Mouse (Mus musculus) embryo, embryonic 10.5 days (tissue): ENCODE measurements around the gene Afap1l2.

ENCODE experiments used
- DNase-seq: peaks from one replicate; pipeline ENCODE4 v3.0.0-alpha.2; 2015; ENCODE audit warnings: low spot score

Gene Afap1l2

DNA sequence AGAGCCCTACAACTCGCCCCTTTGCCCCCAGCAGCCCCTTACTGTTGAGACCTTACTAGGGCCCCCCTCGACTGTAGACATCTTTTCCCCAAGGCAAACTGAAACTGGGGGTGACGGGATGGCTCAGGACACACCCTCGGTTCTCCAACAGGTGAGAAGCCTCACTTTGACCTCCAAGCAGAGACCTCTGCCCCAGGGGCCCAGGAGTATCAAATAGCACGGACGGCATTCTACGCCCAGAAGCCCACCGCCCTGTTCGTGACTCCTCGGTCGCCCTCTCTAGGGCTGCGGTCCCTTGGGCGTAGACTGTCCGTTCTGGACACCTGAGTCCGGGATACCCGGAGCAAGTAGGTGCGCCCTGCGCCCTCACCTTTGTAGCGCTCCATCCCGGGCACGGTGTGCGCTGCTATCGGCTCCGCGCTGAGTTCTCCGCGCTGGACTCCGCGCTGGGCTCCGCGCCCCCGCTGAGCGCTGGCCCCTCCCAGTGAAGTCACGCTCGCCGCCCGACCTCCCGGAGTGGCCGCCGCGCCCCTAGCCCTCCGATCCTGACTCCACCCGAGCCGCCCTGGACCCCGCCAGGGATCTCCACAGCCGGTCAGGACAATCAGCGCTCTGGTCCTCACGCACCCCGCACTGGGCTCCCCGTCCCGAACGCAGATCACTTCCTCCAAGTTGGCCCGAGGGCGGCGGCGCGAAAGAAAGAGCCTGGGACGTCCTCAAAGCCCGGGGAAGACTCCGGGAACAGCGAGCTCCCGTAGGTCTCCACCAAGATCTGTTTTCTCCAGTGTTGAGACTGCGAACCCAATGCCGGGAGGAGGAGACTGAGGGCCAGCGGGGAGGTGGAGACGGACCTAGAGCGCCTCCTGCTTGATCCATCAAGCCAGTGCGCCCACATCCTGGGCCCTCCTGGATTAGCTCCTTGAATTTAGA is at the start of gene Afap1l2:
Gene Afap1l2, minus strand, starts transcription at position 448 of the 930 bp plus-strand sequence.
- DNase-seq, result peak; percentile 61

DNA sequence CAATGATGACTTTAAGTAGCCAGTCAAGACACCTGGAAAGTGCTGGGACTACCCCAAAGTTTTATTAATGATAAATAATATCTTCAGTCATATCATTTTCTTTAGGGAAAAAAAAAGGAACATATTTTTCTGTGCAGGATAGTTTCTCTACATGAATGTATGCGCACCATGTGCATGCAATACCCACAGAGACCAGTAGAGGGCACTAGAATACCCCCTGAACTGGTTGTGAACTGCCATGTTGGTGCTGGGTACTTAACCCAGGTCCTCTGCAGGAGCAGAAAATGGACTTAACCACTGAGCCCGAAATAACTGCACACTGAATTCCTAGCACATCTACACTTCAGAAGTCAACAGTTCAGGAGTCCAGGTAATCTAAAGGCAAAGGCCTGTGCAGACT is 49.5 kb upstream of the Afap1l2 start:
- no peak for DNase-seq

DNA sequence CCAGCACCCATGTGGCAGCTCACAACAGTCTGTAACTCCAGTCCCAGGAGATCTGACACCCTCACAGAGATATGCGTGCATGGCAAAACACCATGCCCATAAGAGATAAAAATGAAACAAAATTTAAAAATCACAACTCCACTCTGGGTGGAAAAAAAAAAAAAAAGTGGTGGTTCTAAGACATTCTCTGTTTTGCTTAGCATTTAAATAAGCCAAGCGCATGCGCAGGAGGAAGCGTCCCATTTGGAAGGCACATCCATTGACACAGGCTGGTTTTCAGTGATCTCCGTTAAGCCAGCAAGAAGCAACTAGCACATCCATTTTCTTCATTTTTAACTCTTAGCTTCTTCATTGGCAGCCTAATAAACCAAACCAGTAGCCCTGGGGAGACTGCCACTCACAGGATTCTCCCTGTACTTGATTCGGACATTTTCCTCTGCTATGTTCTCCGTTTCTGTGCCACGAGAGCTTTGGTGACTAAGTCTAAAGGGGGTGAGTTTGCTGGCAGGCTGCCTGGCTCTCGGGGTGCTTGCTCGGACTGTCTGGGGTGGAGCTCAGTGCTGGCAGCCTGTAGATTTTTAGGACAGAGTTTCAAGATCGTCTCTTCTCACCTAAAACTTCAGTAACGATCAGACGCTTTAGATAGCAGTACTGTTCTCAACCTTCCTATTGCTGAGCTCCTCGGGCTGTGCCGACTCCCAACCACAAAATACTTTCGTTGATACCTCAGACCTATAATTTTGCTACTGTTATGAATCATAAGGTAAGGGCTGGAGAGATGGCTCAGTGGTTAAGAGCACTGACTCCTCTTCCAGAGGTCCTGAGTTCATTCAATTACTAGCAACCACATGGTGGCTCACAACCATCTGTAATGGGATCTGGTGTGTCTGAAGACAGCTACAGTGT is 47.4 kb upstream of the Afap1l2 start:
- DNase-seq, result no peak

DNA sequence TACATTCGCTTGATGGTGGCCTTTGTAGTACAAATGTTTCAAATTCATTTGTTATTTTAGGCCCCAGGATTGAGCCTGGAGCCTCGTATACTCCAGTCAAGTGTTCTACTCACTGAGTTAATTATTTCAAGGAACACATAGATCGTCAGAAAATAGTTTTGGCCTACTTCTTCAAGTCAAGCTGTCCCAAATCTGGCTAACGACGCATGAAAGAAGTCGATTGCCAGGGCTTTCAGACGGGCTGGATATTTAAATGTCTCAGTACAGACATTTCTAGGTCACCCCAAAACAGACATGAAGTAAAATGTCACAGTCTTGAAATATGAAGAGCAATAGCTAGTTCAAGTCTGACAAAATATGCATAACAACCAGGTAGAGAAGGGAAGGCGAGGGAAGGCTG is 44.9 kb upstream of the Afap1l2 start:
- DNase-seq, result no peak

DNA sequence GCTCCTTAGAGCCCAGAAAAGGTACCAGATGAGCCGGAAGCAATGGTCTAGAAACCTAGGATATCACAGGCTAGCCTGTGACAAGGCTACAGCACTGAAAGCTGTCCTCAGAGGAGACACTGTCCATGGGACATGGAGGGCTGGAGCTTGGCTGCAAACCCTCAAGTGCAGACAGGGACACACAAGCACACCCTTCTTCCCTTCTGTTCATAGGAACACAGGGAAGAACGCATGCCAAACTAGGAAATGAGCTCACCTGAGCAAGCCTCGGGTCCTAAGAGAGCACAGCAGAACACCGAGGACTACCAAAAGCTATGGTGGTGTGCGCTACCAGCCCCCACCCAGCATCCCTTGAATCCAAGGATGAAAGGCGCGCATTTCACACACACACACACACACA is 44.0 kb upstream of the Afap1l2 start:
- DNase-seq, result no peak

DNA sequence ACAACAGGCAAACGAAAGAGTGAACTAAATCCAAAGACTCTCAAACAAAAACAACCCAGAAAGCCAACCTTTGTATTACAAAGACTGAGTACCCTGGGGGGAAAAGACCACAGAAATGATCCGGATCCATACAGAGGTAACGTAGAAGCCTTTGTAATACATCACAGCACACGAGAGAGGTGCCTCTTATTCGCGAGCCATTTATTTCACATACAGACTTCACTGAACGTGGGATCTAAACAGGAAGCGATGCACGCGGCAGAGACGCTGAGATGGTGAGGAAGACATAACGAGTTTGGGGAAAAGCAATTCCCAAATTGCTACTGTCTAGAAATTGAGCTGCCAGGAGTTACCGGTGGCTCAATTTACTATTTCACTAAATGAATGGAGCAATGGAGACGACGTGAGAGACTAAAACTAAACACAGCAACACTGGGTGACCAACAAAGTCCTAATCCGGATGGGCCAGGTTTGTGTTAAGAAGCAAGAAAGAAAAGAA is 41.6 kb upstream of the Afap1l2 start:
- DNase-seq, result peak; percentile 17

DNA sequence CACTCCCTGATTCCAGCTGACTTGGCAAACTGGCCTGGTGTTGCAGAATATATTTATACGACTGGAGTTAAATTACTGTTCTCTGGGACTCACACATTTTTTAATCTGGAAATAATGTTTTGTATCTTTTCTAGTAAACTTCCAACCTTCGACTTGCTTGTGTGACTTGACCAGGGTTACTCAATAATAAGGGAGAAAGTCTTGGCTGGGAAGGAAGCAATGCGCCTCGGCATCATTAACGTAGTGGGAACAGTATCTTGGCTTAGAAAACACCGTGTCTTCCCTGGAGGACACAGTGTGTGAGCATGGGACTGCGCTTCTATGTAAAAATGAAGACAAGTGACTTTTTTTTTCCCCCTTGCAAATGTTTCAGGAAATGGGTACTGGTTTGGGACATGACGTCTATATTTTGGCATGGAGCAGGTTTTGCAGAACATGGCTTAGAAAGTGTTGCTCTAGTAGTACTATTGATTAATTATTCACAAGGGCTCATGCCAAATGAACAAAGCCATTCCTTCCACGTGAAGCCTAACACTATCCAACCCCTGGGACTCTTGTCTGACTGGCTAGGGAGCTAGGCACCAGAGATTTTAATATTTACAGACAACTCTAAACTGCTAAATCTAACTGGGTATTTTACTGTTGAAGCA is 39.8 kb upstream of the Afap1l2 start:
- no peak for DNase-seq

DNA sequence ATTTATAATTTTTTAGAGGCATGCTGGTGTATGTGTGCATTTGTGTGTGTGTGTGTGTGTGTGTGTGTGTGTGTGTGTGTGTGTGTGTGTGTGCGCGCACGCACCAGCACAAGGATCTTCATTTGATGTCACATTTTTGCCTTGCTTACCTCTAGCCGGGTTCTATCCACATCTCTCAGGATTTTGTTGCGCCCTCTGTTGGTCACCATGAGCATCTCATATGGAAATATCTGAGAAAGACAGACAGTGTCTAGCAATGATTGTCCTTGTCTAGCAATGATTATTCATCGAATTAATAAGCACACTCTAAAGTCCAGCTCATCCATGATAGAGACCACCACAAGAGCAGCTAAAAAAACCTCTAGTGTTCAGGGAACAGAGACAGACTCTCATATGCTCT is 31.2 kb upstream of the Afap1l2 start:
- peak; percentile 64 for DNase-seq

DNA sequence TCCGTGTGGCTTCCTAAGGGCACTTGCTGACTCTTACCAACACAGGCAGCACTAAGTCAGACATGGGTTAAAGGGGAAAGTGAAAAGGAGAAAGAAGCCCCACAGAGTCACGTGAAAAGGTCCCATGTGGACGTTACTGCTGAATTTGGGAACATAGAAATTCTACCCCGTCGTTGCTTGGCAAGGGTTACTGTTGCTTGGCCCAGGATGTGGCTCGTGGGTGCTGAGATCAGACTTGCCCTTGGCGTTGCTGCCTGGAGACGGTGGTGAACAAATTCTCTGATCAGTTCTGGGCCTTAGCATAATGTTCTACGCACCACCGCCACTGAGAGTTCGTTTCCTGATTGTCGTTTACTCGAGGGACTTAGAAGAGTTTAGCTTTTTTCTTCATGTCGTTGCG is 28.8 kb upstream of the Afap1l2 start:
- no peak for DNase-seq

DNA sequence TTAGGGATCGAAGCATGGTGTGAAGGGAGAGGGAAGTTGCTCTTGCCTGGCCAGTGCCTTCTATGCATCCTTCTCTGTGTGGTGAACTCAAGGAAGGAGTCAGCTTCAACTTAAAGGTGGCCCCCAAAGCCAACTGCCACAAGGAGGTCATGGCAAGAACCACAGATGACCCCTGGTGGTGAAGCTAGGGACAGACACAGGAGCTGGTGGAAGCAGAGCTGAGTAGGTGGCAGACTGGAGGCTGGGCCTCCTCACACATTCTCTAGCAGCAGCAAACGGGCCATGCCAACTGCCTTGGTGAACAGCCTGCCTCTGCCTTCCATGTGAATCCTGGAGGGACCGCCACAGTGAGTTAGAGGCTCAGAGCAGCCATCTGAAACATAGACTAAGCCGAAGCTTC is 23.6 kb upstream of the Afap1l2 start:
- peak; percentile 77 for DNase-seq

DNA sequence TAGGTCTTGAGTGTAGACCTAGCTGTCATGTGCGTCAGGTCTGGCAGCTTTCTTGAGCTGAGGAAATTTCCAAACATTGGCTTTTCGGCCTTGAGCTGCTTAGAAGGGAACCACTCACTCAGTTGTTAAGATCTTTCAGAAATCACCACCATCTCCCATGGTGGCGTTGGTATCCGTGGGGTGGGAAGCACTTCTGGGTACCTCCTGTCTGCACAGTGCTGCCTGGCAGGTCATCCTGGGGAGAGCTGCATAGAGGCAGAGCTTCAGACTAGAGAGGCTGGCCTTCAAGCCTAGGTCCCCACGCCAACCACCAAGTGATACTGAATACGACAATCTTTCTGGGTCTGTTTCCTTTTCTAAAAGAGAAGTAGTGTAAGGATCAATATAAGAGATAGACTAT is 21.4 kb upstream of the Afap1l2 start:
- DNase-seq, result no peak

DNA sequence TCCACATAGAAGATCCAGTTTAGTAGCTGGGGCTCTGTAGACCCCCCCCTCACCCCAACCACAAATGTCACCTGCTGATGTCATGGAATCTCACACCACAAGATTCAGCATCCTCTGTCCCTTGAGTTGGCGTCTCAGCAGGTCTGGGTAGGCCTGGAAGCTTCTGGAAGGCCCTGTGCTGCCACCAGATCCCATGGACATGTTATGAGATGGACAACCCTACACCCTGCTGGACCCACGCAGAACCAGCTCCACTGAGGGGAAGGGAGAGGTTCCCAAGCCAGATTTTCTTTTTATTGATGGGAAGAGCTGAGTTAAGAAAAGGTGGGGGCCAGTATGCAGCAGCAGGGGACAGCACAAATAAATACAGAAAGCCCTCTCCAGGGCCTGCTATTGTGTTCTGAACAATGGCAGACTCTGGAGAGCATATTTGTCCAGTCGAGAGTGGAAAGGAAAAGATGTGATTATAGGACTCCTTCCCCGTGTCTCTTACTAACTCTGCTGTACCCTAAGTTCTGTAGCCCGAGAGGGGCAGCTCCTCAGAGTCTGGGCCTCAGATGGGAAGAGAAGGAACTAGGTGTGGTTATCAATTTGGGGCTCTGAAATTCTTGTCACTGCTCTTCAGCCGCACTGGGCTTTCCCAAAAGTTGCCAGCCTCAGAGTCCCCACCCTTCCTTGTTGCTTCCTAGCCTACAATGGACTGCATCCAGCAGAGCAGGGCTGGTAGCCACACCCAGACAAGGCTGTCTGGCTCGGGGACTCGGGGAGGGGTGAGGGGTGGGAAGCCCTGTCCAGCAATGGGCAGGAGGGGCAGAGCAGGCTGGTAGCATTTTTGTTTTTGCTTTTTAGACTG is 20.5 kb upstream of the Afap1l2 start:
- no peak for DNase-seq

DNA sequence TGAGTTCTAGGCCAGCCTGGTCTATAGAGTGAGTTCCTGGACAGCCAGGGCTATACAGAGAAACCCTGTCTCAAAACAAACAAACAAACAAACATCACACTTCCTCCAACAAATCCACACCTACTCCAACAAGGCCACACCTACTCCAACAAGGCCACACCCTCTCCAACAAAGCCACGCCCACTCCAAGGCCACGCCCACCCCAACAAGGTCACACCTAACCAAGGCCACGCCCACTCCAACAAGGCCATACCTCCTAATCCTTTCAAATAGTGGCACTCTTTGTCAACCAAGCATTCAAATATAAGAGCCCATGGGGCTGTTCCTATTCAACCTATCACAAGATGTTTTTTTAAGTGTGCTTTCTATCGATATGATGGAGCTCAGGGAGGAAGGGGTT is 18.5 kb upstream of the Afap1l2 start:
- no peak for DNase-seq

DNA sequence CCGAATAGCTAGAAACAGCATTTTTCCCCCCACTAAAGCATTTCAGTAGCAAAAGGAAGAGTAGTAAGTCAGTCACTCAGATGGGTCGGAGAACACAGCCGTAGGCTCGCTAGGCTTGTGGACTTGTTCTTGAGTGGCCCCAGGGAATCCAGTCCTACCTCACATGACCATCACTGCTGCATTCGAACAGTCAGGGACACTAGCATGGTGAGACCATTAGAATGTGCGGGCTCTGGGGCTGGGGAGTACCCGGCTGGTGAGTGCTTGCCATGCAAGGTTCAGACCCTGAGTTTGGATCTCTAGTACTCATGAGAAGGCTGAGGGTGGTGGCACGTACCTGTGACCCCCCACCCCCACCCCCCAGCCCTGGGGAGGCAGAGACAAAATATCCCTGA is 9.8 kb upstream of the Afap1l2 start:
- DNase-seq, result no peak

DNA sequence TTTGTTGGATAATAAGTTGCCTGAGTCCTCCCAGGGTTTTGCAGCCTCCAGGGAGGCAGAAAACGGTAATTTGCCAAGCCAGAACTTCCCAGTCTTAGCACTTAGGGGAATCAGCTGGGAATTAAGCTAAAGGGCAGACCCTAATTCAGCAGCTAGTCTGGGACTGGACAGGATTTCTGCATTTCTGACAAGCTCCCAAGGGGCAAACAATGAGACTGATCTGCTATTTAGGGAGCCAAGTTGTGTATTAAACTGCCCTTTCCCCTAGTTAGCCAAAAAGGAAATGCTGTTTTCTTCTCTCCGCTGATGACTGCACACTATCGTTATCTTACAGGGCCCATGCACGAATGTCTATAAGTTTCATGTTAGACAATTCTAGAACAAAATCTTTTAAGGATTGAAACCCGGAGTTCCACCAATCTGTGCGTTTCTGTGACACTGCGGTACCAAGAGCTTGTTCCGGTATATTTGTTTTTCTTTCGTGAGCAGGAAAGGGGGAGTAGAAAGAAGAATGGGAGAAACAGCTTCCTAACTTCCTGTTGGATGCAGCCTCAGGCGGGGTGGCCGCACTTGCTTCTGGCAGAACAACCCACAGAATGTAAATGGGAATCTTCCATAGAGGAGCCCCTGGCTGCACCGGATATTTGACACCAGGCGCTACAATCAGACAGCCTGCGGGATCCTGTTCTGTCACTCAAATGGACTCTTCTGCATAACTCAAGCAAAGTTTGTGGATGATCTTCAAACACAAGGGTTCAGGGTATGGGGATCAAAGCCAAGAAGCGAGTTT is 9.2 kb upstream of the Afap1l2 start:
- peak; percentile 50 for DNase-seq

DNA sequence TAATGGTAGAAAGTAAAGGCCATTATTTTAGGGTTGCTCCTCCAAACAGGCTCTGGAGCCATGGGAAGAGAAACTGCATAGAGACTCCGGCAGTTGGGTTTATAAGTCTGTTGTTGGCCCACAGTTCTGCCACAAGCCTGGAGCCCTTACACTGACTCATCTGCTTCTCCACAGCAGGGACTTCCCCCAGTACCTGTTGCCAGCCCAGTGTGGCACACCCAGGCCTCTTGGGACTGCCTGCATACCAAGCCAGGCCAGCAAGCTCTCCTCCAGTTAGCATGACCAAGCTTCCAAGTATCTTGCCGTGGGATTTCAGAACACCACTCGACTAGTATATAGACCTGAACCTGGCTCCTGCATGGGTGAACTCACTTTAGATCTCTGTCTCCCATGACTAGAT is 6.8 kb upstream of the Afap1l2 start:
- no peak for DNase-seq

DNA sequence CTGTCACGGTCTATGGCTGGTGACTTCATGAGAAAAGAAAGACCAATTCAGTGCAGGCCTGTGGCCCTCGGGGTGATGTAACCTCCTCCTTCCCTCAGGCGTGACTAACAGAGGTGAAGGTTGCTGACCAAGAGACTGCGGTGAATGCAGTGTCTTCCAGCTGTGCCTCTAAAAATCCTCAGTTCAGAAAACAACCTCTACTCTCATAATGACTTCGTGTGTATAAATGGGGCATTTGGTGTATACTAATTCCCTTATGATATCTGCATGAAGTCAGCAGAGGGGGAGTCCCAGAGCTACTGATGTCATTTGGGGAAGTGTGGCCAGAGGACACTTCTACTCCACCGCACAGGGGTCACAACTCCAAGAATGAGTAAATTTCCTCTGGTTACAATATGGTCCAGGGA is 5.2 kb upstream of the Afap1l2 start:
- peak; percentile 26 for DNase-seq

DNA sequence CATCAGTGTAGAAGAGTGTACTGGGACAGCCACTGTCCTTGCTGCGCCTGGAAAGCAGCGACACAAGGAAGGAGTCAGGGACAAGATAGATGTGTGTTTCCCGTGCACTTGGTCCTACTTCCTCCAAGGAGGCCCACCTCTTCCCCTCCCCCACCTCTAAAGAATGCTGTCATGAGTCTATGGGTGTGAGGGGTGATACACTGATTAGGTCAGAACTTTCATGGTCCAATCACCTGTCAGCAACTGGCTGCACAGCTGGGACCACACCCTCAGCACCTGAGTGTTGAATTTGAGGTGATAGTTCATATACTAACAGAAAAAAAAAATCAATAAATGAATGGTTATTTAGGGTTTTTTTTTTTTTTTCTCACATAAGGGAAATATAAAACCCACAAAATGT is 4.0 kb upstream of the Afap1l2 start:
- DNase-seq, result no peak

DNA sequence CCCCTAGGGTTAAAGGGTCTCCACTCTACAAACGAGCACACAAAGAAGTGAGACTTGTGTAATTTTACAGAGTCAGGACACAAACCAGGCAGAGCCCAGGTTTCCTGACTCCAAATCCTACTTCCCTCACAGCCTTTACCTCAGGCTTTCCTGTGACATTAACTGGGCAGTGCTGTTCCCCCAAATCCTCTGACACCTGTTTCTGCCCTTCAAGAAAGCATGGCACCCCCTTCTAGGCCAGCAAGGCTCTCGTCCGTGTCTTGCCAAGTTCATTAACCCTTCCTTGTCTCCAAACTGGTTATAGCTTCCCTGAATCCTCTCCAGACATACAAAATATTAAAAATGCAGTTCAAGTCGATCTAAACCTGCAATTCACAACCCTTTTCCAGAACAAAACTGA is 2.0 kb upstream of the Afap1l2 start:
- DNase-seq, result no peak

DNA sequence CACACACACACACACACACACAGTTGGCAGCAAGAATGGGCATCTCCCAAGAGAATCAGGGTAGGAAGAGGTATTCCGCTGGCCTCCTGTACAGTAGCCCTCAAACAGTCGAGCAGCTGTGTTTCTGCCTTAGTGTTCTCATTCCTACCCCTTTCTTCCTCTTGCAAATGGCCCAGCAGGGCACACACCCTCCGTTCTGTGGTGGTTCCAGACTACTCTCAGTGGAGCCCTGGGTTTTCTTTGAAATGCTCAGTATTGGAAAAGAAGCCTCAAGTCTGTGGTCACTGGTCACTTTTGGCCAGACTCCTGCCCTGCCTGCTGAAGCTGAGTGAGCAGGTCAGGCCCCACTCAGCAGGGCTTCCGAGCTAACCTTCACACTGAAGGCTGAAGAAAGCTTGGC is 1.6 kb upstream of the Afap1l2 start:
- no peak for DNase-seq

DNA sequence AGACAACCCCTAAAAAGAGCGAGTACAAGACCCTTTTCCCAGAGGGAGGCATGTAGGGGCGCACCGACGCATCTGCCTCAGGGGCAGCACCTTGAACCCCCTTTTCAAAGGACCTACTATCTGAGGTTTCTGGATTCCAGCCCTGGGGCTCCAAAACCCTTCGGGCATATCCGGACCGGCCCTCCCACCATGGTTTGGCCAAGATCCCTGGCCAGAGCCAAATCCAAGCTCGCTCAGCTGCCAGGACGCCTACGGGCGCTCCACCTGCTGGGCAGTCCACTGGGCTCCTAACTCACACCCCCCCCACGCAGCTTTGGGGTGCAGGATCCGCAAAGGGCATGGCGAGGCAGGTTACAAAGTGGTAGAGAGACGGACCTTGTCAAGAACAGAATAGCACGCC is 737 bp downstream of the Afap1l2 start:
- no peak for DNase-seq
